Mouse (Mus musculus): ENCODE data around the gene Rtkn.

The Rtkn gene

DNA sequence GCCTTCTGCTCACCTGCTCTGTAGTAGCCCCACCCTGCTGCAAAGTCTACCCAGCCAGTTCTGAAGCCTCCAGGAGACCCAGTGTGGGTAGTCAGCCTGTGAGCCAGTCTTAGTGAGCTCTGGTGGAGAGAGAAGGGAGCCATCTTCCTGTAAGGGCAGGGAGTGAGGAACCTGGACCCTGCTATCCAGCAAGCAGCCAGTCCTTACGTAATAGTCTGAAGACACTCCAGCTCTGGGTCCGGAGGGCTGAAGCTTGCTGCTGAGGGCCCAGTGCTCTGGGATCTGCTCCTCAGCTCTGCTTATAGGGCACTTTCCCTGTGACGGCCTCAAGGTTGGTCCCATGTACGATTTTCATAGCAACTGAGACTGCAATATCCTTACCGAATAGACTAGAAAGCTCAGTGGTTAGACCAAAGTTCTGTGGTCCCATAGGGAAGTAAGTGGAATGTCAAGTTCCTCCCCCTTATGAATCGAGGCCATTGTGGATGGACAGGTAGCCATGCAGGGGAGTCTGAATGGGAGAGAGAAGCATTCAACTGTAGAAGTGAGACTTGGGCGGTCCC lies at the start of gene Rtkn:
TSS of gene Rtkn (plus strand) at position 513 of the 563 bp plus-strand sequence.
- DNase-seq, result no peak

DNA sequence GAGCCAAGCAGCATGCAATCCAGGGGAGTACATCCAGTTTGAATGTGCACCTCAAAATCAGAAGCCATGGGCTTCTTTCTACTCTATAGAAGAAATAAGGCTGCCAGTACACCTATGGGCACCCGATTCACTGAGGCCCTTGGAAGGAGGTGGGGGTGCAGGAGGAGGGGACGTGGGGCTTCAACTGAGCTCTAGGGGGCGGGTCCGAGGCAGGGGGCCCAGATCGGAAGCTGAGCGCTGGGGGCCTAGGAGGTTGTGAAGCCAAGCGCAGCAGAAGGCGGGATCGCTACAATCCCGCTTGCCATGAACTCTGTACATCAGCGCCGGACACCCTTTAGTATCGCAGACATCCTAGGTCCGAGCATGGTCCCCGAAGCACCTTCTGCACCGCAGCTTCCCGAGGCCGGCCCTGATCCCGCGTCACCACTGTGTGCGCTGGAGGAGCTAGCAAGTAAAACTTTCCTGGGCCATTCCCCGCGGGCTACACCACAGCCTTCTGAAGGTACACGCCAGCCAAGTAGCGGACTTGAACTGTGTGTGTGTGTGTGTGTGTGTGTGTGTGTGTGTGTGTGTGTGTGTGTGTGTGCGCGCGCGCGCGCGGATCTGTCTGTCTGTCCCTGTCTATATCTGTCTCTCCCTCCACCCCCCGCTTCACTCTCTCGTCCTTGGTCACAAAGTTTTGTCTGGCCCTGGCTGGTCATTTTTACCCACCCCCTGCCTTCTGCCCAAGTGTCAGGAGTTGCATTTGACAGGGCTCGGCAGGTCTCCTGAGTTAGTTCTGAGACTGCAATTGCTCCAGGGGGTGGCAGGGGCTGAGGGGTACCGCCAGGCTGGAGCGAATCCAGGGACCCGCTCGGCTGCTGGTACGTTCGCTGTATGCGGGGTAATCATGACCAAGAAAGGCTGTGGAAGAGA lies 48.9 kb upstream of the Rtkn start, which contains the start of gene Lbx2:
TSS of gene Lbx2 (plus strand) at position 247 of the 915 bp plus-strand sequence.
- DNase-seq, result no peak

DNA sequence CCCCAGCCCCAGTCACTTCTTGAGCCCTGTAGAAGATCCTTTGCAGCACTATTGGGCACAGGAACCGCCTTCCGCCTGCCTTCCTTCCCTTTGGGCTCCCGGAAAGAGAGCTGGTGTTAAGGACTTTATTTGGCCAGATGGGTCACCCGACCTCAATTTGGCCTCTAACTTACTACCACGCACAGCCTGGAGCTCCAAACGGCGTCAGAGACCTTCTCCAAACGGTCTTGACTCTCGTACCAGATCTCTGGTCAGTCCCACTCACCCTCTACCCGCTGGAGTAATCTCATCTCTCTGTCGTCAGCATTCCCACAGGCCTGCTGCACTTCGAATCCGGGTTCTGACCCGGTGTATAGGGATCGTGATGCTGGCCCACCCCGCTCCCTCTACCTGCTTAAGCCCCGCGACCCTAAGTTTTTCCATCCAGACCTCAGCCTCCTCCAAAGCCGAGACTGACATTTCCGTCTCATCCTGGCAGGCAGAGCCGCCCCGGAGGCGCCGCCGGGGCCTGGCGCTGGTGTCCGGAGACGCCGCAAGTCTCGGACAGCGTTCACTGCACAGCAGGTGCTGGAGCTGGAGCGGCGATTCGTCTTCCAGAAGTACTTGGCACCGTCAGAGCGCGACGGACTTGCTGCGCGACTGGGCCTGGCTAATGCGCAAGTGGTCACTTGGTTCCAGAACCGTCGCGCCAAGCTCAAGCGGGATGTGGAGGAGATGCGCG lies 47.9 kb upstream of the Rtkn start:
- DNase-seq, result peak; percentile 43 to 56

DNA sequence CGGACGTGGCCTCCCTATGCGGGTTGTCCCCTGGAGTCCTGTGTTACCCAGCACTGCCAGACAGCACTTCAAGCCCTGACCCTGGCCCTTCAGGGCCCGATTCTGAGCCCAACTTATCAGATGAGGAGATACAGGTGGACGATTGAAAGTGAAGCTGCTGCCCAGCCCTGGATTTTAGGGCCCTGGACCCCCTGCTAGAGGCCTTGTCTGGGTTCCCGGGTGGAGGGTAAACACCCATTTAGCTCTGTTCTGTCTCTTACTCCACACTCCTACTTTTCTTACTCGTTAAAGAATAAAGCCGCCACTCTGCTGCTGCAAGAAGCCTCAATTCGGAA lies 47.4 kb upstream of the Rtkn start:
- DNase-seq, result no peak

DNA sequence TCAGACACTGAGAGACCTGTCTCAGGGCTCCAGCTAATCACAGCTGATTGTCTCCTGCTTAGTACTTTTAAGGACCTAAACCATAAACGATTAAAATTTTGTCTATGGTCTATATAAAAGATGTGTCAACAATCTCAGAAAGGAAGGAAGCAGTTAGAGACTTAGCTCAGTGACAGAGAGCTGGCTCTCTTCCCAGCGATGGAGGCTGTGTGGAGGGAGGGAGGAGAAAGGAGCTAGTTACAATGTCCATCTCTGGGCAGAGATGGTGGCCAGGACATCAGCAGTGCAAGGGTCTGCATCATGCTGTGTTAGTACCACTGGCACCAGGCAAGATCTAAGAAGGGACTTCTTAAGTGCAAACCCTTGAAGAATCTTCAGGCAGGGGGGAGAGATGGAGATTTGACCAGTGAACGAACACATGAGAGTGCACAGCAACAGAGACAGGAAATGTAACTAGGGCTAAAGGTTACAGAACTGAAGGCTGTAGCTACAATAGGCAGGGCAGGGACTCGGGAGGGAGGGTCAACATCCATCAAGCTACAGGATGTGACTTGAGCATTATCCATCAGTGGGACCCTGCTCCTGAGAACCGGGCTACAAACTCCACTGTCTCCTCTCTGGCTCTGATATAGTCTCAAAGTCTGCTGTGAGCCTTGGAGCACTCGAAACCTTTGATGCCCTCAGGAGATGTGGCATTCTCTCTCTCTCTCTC lies 42.7 kb upstream of the Rtkn start:
- DNase-seq, result no peak

DNA sequence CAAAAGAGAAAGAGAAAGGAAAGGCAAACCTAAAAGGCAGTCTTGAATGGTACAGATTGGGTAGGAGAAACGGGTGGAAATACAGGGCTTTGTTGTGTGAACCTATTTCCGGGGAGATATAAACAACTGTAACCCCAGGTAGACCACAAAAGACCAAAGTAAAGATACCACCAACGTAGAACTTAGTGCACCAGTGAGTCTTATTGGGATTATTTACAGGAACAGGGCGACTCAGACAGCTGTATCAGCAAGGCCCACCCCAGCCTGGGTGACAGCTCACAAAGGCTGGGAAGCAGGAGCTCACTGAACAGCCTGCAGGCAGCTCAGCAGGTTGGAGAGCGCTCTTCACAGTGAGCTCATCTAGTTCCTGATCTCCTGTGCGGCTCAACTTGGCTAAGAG lies 39.3 kb upstream of the Rtkn start:
- no peak for DNase-seq

DNA sequence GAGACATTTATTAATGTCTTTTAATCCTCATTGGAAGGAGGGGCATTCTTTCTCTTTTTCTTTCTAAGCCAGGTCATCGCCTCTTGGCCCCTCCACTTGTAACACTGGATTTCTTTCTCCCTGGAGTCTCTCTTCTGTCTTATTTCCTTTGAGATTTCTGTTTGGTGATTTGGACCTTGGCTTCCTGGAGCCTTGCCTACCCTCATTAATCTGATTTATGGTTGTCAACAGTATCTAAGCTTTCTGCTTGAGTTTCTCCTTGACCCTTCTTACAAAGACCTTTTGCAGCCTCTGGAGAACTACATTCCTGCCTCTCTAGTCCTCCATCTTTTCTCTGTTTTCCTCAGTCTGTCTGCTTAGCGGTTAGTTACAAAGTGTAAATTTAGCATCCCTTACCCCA lies 36.9 kb upstream of the Rtkn start:
- DNase-seq, result no peak

DNA sequence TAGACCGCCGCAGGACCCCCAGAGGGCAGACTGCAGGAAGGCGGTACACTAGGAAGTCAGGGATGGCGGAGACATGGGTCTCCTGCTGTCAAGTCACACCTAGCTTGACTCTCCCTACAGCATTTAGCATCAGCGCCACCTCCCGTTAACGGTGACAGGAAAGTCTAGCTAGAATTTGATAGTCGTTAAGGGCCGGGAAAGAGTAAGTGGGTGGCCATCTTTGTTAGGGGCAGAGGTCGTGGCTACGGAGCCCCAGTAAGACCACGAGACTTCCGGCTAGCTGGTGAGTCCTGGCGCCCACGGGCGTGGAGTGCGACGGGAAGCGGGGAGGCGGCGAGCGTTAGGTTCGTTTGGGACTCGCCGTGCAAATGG lies 34.0 kb upstream of the Rtkn start, which contains the start of the genes Ccdc142 and Gm42688:
TSS of gene Ccdc142 (plus strand) at position 286 of the 372 bp plus-strand sequence.
TSS of gene Gm42688 (plus strand) at position 302 of the 372 bp plus-strand sequence.
- DNase-seq, result peak; percentile 92

DNA sequence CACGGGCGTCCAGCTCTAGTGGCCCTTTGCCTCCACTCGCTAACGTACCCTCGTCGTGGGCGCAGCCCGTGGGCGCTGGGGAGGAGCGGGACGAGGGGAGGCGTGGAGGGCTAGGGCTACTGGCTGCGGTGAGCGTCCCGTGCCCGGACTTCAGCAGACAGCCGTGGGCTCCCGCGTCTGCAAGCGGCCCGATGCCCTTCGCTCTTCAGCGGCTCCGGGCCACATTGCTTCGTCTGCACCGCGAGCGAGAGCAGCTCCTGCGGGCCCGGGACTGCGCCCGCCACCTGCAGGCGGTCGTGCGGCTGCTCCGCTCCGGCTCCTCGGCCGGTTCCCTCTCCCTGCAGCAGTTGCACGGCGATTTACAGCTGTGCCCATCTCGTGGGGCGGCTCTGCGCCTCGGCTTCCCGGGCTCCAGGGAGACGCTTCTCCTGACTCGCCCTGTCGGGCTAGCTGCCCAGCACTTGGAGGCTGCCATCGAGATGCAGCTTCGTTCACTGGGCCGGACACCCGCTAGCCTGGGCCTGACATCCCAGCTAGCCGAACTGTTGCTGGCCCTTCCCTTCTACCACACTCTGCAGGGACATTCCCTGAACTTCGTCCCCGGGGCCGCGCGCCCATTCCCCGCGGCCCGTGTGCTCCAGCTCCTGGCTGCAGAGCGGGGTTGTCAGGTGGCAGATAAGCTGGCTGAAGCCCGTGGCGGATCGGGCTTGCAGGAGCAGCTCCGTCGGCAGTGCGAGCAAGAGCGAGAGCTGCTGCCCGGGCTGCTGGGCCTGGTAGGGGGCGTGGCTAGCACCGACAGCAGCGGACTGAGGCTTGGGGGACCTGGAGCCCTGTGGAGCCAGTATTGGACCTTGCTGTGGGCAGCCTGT lies 33.3 kb upstream of the Rtkn start:
- peak; percentile 66 to 68 for DNase-seq

DNA sequence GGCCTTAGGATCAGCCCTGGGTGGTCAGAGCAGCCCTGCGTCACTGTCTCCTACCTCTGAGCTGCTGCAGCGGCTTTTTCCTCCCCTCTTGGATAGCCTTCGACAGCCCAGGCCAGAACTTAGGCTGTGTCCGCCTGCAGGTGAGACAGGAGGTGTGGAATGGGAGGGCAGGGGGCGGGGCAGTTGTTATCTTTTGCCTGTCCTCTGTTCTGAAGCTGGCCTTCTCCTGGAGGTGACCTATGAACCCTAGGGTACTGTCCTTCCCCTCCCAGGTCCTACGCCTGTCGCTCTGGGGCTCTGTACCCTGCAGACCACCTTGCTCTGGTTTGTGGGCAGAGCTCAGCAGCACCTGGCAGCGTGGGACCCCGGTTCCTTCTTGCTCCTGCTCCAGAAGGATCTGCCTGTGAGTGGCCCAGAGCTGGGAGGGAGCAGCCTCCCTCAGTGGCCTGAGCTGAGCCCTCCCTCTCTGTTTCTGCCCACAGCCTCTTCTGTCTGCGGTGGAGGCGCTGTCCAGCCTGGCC lies 32.1 kb upstream of the Rtkn start:
- DNase-seq, result no peak

DNA sequence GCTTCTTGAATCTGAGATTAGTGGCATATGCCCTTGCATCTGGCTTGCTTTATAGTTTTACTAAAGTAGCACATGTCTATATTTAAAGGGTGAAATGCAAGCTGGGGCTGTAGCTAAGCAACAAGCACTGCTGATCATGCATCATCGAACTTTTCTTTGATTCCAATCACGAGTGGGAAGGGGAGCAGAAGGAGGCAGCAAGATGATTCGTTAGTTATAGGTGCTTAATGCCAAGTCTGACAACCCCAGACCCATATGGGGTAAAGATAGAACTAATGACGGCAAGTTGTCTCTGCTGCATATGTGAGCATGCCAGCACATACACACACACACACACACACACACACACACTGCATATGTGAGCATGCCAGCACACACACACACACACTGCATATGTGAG lies 31.1 kb upstream of the Rtkn start:
- DNase-seq, result no peak

DNA sequence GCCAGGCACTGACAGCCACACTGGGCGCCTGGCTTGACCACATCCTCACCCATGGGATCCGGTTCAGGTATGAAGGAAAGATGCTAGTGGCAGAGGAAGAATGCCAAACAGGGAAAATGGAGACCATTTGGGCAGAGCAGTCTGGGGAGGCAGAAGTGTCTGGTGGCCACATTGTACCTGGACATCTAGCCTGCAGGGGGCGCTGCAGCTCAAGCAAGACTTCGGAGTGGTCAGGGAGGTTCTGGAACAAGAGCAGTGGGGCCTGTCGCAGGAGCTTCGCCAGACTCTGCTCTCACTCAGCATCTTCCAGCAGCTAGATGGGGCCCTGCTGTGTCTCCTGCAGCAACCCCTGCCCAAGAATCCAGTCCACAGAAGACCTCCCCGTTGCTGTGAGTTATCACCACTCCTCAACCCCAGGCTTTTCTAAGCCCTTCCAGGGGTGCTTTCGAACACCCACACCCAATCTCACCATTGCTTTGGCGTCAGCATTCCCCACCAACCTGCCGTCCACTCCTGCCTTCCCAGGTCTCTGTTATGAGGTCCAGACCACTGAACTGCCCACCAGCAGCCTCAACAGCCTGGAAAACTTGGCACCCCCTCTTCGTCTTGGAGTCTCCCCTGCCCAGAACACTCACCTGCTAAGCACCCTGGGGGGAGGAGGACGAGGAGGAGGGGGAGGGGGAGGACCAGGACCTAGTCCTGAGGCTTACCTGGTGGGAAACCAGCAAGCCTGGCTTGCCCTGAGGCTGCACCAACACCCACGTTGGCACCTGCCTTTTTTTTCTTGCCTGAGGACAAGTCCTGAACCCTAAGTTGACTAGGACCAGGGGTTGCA lies 27.5 kb upstream of the Rtkn start:
- DNase-seq, result peak; percentile 75 to 93

DNA sequence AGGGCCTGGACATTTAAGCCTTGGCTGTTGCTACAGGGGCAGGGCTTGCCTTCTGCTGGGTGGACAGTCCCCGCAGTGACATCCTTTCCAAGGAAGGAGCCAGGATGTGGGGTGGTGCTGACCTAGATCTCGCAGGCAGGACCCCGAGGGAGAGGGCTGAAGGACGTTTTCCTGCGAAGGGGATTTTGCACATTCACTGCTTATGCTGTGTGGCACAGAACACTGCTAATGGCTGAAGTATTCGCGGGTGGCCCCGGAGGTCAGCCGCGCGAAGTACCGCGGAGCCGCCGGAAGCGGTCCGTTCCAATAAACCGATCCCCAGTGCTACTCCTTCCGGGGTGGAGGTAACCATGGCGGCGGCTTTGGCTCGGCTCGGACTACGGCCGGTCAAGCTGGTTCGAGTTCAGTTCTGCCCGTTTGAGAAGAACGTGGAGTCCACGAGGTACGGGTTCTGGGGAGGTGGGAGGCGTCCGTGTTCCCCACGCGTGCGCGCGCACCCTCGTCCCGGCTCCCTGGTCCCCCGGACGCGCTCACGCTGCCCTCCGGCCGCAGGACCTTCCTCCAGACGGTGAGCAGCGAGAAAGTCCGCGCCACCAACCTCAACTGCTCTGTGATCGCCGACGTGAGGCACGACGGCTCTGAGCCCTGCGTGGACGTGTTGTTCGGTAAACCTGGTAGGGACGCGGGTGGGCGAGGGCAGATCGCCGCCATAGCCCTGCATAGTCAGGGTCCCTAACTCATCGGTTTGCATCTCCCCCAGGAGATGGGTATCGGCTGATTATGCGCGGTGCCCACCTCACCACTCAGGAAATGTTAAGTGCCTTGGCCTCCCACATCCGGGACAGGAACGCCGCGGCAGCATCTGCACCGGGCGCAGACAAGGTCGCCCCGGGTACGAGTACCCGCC lies 26.2 kb upstream of the Rtkn start, which contains the start of gene Mrpl53:
TSS of gene Mrpl53 (plus strand) at position 279 of the 907 bp plus-strand sequence.
- DNase-seq, result peak; percentile 88 to 89

DNA sequence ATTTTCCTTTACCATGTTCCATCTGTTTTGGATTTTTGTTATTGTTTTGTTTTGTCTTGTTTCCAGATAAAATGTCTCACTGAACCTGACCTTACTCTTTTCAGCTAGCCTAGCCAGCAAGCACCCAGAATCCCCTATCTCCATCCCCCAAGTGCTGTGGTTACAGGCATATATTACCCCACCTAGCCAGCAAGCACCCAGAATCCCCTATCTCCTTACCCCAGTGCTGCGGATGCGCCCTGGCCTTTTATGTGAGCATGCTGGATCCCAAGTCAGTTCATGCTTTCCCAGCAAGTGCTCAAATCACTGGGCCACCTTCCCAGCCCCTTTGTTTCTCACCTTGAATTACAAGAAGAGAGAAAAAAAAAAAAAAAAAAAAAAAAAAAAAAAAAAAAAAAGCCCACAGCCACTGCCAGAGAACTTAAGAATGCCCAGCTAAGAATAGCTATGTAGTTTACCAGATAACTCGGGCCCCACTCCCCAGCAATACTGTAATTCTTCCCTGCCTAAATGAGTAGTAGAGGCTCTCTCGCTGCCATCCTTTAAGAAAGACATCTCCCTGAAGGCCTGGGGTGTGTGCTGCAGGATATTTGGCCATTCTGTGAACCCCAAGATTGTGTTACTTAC lies 23.6 kb upstream of the Rtkn start:
- DNase-seq, result no peak

DNA sequence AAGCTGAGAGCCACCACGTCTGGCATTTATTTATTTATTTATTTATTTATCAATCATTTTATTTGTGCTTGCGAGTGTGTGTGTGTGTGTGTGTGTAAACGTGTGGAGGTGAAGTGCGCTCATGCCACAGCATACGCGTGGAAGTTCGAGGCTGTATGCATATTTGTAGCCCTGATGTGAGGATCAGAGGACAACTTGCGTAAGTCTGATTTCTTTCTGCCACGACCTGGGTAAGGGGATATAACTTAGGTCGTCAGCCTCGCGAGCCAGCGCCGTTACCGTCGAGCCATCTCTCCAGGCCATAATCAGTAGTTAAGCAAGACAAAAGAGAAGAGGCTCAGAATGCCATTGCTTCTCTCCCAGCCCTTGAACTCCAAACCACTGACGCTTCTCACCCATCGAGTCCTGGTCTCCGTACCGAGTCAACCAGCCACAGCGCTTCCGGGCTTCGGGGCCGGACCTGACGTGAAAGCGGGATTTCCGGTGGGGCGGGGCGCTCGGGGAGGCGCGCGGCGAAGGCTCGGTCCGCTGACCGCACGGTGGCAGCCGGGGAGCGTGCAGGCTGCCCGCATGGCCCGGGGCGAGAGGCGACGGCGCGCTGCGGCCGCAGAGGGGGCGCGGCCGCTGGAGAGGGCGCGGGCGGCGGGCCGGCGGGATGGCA lies 20.1 kb upstream of the Rtkn start, which contains the start of gene Mogs:
TSS of gene Mogs (plus strand) at position 486 of the 661 bp plus-strand sequence.
- DNase-seq, result peak; percentile 94 to 95

DNA sequence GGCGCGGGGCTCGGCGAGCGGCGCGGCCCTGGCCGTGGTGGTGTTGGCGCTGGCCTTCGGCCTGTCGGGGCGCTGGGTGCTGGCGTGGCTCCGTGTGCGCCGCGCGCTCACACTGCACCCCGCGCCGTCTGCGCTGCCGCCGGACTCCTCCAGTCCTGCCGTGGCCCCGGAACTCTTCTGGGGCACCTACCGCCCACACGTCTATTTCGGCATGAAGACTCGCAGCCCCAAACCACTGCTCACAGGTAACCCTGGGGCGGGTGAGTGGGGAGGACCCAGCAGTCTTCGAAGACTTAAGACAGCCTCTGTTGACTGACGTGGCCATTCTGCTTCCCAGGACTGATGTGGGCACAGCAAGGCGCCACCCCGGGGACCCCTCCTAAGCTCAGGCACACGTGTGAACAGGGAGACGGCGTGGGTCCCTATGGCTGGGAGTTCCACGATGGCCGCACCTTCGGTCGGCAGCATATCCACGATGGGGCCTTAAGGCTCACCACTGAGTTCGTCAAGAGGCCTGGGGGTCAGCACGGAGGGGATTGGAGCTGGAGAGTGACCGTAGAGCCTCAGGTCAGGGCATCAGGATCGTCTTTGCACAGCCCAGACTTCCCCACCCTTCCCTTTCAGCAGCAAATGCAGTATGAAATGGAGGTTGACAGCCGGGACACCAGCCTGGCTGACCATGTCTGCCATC lies 19.4 kb upstream of the Rtkn start:
- peak in 1 of 2 experiments; percentile 46 for DNase-seq

DNA sequence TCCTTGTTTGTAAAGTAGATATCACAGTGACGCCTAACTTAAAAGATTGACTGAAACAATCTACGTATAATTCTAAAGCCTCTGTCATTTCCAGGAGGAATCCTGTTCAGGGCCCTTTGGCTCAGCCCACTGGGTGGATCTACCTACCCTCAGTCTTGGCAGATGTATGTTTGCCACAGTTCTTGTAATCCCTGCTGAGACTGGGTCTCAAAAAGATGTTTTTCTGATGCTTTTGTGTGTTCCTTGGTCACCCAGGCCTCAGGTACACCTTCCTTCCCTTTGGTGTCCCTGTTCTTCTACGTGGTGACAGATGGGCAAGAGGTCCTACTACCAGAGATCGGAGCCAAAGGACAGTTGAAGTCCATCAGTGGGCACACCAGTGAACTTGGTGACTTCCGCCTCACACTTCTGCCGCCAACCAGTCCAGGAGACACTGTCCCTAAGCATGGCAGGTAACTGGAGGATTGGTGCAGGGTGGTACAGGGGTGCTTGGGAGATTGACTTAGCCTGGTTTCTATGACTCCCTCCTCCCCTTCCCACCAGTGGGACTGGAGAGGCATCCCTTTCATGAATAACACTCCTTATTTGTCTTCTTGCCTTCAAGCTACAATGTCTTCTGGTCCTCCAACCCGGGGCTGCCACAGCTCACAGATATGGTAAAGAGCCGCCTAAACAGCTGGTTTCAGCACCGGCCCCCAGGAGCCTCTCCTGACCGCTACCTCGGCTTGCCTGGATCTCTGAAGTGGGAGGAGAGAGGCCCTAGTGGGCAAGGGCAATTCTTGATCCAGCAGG lies 18.7 kb upstream of the Rtkn start:
- no peak for DNase-seq
